Mouse (Mus musculus): Measurements from ENCODE around the gene Efcab9.

The Efcab9 gene

GRCm38 (mm10) chr11:32556333-32556990 lies 24.6 kb upstream of the Efcab9 start:
- in situ Hi-C loops (cut with MboI; ENCODE audit: low sequenced_read_pairs), result no loop called here

GRCm38 (mm10) chr11:32555103-32555689 lies 23.3 kb upstream of the Efcab9 start:
- in situ Hi-C loops (cut with MboI; ENCODE audit: low sequenced_read_pairs), result no loop called here

- in situ Hi-C loops (cut with MboI; ENCODE audit: low sequenced_read_pairs), result no loop called here
Measured at GRCm38 (mm10) chr11:32554141-32555091, 22.5 kb upstream of the Efcab9 start.

- in situ Hi-C loops (cut with MboI; ENCODE audit: low sequenced_read_pairs), result no loop called here
Measured at GRCm38 (mm10) chr11:32553311-32554140, 21.6 kb upstream of the Efcab9 start.

GRCm38 (mm10) chr11:32552401-32553090 lies 20.7 kb upstream of the Efcab9 start:
- in situ Hi-C loops (cut with MboI; ENCODE audit: low sequenced_read_pairs), result no loop called here

GRCm38 (mm10) chr11:32551579-32552297 lies 19.9 kb upstream of the Efcab9 start:
- in situ Hi-C loops (cut with MboI; ENCODE audit: low sequenced_read_pairs), result no loop called here

- in situ Hi-C loops (cut with MboI; ENCODE audit: low sequenced_read_pairs), result no loop called here
Measured at GRCm38 (mm10) chr11:32551056-32551455, 19.2 kb upstream of the Efcab9 start.

- in situ Hi-C loops (cut with MboI; ENCODE audit: low sequenced_read_pairs), result no loop called here
Measured at GRCm38 (mm10) chr11:32550102-32550501, 18.2 kb upstream of the Efcab9 start.

GRCm38 (mm10) chr11:32549236-32549635 lies 17.4 kb upstream of the Efcab9 start:
- in situ Hi-C loops (cut with MboI; ENCODE audit: low sequenced_read_pairs), result no loop called here

GRCm38 (mm10) chr11:32548240-32548639 lies 16.4 kb upstream of the Efcab9 start:
- in situ Hi-C loops (cut with MboI; ENCODE audit: low sequenced_read_pairs), result no loop called here

GRCm38 (mm10) chr11:32547391-32547947 lies 15.6 kb upstream of the Efcab9 start:
- in situ Hi-C loops (cut with MboI; ENCODE audit: low sequenced_read_pairs), result no loop called here

GRCm38 (mm10) chr11:32546483-32546882 lies 14.6 kb upstream of the Efcab9 start:
- in situ Hi-C loops (cut with MboI; ENCODE audit: low sequenced_read_pairs), result no loop called here

GRCm38 (mm10) chr11:32545605-32546004 lies 13.7 kb upstream of the Efcab9 start:
- in situ Hi-C loops (cut with MboI; ENCODE audit: low sequenced_read_pairs), result no loop called here

- in situ Hi-C loops (cut with MboI; ENCODE audit: low sequenced_read_pairs), result no loop called here
Measured at GRCm38 (mm10) chr11:32544497-32544896, 12.6 kb upstream of the Efcab9 start.

- in situ Hi-C loops (cut with MboI; ENCODE audit: low sequenced_read_pairs), result no loop called here
Measured at GRCm38 (mm10) chr11:32544041-32544440, 12.2 kb upstream of the Efcab9 start.

- in situ Hi-C loops (cut with MboI; ENCODE audit: low sequenced_read_pairs), result no loop called here
Measured at GRCm38 (mm10) chr11:32542687-32543411, 11.0 kb upstream of the Efcab9 start.

- in situ Hi-C loops (cut with MboI; ENCODE audit: low sequenced_read_pairs), result no loop called here
Measured at GRCm38 (mm10) chr11:32542181-32542580, 10.3 kb upstream of the Efcab9 start.

GRCm38 (mm10) chr11:32540463-32540862 lies 8.6 kb upstream of the Efcab9 start:
- in situ Hi-C loops (cut with MboI; ENCODE audit: low sequenced_read_pairs), result no loop called here

- in situ Hi-C loops (cut with MboI; ENCODE audit: low sequenced_read_pairs), result no loop called here
Measured at GRCm38 (mm10) chr11:32539717-32540116, 7.8 kb upstream of the Efcab9 start.
